Mouse (Mus musculus) cerebellum, postnatal 14 days (tissue): ENCODE results near the gene Col23a1.

ENCODE experiments used
- DNase-seq, 2 experiments: peaks; one replicate each; pipeline ENCODE4 v3.0.0; 2021; ENCODE audit warnings: mixed read lengths in 2 of 2

Col23a1 gene

DNA sequence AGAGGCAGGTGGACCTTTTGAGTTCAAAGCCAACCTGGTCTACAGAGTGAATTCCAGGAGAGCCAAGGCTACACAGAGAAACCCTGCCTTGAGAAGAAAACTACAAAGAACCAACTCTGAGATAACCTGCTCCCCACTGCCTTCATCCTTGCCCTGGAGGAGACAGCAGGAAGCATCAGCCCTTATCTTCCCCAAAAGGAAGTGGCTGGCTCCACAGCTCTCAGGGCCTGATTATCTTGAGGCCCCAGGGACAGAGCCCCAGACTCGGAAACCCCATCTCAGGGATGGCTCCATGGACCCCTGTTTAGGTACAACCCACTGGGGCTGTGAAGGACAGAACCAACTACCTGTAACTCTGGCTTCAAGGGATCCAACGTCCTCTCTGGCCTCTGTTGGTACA, 254.7 kb downstream of the Col23a1 start:
- DNase-seq, result no peak

DNA sequence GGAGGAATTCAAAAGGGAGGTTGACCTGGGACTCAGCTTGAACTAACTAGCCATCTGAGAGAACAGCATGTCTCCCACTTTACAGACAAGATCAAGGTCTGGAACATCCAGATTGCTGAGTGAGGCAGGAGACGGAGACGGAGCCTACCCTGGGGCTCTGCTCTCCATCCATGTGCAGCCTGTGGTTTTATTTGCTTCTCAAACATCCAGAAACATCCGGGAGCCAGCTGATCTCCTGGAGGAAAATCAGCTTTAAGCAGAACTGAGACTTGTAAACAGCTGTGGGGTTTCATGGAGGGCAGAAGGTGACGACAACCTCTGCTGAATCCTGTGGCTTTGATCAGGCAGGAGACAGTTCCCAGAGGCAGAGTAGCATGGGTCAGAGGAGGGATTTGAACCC, 256.1 kb downstream of the Col23a1 start:
- no peak for DNase-seq

DNA sequence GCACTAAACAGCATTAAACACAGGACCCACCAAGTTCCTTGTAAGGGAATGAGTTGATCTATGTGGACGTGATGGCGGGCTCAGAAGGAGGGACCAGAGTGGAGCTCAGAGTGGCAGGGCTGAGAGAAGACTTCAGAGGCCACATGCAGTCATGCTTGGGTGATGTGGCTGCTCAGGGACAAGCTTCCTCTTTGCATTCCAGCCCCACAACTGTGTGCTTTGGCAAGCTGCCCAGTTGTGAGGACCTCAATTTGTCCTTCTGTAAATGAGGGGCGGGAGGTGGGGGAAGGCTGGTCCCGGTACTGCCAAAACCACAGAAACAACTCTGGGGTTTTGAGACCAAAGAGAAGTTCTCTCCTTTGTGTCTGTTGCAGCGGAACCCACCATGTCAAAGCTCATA, 261.5 kb downstream of the Col23a1 start:
- DNase-seq, result no peak

DNA sequence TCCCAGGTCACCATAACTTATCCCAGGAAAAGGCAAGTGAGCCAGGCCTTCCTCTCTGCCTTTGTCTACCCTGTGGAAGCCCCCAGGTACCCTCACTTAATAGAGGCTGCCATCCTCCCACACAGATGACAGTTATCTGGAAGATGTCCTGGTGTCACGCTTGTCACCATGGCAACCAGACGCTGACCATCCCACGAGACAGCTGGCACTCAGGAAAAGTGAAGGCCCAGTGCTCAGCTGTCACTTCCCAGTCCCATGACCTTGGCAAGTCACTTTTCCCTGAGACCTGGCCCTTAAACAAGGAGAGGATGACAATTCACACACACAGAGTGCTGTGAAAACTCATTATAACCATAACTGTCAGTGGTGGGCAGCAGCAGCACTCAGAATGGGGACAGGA, 262.4 kb downstream of the Col23a1 start:
- DNase-seq, result peak in 1 of 2 experiments; percentile 23

DNA sequence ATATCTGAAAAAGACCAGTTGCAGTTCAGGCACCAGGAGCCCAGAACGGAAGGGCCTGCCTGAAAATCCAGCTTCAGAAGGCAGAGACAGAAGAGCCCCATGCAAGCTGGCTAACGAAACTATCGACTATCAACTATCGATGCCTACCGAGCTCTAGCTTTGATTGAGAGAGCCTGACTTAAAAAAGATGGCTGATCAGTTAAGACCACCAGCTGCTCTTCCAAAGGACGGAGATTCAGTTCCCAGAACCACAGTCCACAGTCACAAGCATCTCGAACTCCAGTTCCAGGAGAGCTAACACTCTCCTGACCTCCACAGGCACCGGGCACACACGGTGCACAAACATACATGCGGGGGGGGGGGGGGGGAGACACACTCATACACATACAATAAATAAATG, 264.9 kb downstream of the Col23a1 start:
- no peak for DNase-seq

DNA sequence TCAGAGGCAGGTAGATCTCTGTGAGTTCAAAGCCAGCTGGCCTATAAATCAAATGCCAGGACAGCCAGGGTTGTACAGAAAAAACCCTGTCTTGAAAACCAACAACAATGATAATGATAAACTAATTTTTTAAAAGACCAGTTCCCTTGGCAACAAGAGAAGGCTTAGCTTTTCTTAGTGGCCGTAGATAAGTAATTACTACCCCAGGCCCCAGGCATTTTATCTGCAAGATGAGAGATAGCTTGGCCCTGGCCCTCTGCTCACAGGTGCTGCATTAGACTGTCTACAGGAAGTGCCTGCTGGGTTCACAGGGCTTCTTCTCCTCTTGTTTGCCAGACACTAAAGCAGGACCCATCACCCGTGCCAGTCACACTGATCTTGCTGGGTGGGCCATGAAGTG, 265.3 kb downstream of the Col23a1 start:
- no peak for DNase-seq

DNA sequence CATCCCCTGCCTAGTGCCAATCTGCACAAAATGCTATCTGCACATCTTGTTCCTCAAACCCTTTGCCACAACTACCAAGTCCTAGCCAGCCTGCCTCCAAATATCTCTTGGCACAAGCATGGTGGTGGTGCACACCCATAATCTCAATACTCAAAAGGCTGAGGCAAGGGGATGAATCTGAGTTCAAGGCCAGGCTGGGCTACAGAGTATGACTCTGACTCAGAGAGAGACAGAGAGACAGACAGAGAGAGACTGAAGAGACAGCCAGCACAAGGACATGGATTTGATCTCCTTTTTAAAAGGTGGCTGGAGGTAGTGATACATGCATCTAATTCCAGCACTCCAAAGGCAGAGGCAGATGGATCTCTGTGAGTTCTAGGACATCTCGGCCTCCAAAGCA, 273.6 kb downstream of the Col23a1 start:
- DNase-seq, result no peak

DNA sequence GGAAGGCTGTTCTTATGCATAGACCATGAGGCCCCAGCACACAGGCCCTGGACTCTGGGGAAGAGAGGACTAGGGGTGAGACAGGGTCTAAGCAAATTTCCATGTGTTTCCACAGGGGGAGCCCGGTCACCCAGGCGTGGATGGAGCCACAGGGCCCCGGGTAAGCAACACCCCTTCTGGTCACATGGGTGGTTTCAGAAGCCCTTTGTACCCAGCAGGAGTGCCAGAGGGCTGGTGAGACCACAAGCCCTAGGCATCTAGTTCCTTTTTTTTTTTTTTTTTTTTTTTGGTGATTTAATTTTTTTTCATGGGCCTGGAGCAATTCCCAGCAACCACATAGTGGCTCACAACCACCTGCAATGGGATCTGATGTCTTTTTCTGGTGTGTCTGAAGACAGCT, 275.3 kb downstream of the Col23a1 start:
- no peak for DNase-seq

DNA sequence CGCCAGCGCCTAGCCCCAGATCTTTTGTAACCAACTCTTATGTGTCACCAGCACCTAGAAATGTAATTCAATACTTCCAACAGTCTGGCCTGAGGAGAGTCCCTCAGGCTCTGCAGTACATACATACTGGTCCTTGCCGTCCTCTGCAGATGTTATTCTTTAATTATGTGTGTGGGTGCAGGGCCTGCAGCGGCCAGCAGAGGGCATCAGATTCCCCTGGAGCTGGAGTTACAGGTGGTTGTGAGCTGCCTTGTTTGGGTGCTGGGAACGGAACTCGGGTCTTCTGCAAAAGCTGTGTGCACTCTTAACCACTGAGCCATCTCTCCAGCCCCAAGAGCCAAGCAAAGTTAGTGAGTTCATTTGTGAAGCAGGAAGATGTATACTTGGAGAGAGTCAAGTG, 276.2 kb downstream of the Col23a1 start:
- no peak for DNase-seq

DNA sequence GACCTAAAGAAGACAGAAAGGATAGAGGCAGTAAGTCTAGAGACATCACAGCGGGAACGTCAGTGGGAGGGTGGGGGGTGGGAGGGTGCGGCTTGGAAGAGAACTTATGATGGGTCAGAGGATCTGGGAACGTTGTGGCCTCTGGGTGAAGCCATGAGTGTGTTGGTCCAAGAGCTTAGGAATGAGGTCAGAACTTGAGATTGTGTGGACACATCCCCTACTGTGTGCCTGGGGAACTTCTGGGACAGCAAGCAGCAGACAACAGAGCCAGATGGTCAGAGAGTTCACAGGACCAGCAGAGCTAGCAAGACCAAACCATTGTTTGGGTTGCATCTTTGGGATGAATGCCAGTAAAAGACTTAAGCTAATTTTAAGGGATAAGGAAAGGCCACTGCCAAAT, 279.1 kb downstream of the Col23a1 start:
- DNase-seq, result no peak

DNA sequence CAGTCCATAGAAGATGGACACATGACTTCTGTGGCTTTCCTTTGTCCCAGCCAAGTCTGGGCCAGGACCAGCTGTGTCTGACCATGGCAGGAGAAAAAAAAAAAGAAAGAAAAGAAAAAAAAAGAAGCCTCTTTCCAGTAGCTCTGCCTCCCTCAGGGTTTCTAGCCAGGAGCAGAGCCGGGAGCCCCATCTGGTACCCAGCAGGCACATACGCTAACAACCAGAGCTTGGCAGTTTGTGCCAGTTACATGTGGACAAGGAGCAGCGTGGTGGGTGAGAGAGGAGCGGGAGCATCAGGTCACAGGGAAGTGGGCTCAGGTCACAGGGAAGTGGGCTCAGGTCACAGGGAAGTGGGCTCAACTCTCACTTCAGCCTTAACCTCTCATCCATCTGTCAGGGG, 286.7 kb downstream of the Col23a1 start:
- peak; percentile 38 to 41 for DNase-seq

DNA sequence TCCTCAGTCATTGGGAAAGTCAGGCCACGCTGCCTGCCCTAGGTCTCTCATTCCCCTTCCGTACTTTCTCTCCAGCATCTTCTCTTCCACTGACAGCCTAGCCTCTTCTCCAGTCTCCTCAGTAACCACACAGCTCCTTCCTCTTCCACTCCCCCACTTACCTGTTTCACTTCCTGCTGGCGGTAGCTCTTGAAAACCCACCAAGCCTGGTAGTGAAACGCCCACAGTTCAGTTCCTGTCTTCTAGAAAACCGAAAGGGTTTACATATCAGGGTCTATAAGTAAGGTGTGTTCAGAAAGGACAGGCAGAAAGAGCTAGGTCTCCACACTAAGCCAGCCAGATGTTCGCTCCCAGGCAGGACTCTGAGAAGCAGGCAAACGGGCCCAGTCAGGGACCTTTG, 287.9 kb downstream of the Col23a1 start:
- no peak for DNase-seq

DNA sequence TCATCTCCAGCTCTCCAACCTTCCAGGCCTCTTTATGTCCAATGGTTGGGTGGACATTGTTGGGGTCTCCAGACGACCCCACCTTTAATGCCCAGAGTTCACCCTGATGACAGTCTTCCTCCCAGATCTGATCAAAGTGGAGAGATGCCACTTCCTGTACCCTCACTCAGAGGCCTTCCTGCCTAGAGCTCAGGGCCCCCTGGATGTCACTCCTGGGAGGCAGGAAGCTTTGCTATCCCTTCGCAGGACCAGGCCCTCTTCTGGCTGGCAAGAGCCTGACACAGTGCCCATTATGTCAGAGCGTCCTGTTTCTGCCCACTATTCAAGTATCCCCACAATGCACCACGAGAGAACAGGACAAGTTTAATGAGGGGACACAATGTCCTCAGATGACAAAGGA, 289.3 kb downstream of the Col23a1 start:
- no peak for DNase-seq

DNA sequence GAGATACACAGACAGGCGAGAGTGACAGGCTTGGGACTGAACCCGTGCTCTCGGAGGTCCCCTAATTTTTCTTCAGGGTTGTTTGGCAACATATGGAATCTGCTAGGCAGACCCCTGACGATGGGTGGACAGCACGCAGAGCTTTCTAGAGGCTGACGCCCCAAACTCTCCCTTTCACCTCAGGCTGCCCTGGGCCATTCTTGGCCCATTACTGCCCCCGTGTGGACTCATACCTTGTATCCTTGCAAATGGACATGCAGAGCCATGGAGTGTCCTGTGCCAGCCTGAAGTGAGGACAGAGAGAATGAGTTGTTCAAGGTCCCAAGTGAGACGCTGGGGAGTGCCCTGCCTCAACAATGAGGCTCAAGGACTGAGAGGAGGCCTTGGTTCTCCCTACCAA, 293.0 kb downstream of the Col23a1 start:
- peak; percentile 81 to 88 for DNase-seq

DNA sequence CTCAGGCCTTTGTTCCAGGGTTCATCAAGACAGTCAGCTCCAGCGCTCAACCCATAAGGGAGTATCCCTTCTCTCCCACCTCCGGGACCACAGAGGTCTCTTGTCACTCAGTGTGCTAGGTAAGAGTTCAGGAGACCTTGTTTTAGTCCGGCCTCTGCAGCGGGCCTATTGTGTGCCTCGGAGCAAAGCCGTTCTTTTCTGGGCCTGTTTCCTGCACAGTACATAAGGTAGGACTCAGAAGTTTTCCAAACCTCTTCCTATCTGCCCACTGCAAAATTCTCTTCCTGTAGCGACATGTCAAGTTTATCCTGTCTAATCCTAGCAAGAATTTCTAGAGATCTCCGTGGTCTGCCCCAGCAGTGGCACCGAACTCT, 294.3 kb downstream of the Col23a1 start:
- DNase-seq, result peak in 1 of 2 experiments; percentile 36

DNA sequence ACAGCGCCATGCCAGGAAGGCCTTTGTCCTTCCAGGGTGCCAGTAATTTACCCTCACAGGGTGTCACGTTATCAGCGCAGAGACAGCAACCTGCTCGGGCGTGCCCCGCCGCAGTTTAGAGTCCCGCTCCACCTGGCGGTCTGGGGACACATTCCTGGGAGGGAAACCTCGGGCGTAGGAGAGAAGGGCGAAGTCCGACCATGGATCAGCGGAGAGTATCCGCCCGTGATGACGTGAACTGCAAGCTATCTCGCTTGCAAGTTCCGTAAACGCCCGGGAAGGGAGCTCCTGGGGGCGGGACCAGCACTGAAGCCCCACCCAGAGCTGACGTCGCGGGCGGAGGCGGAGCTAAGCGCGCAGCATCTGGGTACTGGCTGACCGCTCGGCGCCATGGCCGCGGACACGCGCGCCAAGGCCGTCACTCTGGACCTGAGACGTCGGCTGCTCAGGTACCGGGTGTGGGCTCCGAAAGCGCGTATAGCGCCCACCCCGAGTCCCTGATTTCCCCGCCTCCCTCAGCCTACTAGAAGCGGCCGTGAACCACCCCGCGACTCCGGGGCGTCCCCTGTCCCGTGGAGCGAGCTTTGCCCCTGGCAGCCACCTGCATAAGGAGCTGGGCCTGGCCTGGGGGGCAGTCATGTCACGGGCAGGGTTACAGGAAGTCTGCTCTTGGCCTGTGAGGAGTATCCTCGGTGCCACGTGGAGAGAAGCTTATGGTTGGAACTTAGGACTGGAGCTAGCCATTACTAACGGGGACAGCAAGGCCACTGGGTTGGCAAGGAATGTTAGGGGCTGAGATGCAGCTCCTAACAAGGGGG, 294.9 kb downstream of the Col23a1 start, which contains the start of gene Phykpl:
Gene Phykpl, plus strand, starts transcription at position 327 of the 818 bp plus-strand sequence.
- DNase-seq, result peak; percentile 96 to 98

DNA sequence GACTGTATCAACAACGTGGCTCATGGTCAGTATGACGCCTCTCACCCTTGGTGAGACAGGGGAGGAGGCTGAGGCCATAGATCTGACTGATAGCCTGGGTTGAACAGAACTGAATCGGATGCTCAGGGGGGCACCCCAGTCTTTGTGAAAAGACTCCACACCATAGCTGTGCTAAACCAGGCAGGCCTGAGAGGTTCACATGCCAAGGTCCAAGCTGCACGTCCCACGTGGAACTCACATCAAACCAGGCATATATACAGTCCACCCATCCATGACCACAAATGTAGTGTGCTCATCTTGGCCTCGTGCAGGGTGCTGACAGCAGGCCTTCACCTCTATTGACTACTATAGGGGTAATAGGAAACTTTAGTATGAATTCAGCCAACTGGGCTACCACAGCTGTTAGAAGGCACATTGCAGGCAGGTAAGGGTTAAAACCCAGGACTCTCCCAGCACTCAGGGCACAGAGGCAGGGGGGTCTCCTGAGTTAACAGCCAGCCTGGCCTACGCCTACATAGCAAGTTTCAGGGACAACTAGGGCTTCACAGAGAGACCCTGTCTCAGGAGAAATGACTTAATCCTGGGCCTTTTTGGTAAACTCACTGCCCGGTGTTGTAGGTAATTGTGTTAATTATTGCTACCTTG, 296.0 kb downstream of the Col23a1 start:
- no peak for DNase-seq

DNA sequence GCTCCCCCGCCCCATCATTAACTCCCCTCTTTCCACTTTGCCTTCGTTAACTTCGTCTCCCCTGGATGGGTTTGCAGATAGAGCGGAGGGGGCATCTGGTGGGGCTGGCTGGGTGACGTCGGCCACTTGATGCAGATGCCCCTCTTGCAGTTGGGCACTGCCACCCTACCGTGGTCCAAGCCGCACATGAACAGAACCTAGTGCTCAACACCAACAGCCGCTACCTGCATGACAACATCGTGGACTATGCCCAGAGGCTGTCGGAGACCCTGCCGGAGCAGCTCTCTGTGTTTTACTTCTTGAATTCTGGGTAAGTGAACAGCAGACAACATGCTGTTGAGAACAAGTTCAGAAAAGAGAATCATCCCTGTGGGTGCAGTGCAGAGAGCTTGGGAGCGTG, 296.7 kb downstream of the Col23a1 start:
- no peak for DNase-seq

DNA sequence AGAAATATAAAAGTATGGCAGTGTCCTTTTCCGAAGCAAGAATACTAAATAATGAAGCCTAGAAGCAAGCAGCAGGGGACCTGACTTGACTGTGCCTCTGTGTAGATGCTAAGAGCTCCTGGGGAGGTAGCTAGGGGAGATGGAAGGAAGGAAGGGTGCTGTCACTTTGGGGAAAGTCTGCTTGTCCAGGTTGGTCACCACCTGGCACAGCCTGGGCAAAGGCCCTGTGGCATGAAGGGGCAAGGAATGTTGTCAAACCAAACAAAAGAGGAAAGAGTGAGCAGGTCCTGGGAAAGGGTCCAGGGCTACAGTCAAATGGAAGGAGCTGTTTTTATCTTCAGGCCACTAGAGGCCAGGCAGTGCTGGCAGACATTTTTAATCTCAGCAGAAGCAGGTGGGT, 297.3 kb downstream of the Col23a1 start:
- DNase-seq, result no peak

DNA sequence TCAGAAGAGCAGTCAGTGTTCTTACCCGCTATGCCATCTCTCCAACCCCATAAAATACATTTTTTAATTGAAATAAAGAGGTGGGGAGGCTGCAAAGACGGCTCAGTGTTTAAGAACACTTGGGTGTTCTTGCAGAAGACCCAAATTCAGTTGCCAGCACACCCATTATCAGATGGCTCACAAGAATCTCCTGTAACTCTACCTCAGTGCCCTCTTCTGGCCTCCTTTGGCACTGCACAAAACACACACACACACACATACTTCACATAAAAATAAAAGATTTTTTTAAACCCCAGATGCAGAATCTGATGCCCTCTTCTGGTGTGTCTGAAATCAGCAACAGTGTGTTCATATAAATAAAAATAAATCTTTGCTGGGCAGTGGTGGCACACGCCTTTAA, 299.1 kb downstream of the Col23a1 start:
- no peak for DNase-seq

DNA sequence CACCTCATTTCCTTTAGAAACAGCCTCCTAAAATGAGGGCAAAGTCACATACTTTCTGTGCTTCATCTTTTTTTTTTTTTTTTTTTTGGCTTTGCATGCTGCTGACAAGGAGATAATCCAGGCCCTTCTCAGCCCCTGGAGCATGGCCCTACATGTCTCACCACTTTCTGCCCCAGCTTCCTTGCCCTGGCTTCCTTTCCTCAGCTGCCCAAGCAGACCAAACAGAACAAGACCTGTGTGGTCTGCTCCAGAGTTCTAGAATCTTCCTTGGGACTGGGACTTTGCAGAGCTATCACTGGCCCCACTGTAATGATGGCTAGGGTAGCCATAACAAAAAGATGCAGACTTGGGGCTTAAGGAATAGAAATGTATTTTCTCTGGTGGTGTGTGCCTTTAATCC, 300.3 kb downstream of the Col23a1 start:
- no peak for DNase-seq

DNA sequence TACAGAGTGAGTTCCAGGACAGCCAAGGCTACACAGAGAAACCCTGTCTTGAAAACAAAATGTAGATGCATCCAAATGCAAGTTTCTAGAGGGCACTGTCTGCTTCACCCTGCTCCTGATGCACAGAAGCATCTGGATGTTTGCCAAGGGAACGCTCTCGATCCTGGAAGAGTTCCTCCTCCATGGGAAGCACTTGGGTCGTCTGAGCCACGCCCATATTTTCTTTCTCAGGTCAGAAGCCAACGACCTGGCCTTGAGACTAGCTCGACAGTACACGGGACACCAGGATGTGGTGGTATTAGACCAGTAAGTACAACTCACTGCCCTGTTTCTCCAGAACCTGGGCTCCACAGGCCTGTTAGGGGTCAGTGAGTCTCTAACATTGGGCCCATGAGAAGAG, 301.4 kb downstream of the Col23a1 start:
- no peak for DNase-seq

DNA sequence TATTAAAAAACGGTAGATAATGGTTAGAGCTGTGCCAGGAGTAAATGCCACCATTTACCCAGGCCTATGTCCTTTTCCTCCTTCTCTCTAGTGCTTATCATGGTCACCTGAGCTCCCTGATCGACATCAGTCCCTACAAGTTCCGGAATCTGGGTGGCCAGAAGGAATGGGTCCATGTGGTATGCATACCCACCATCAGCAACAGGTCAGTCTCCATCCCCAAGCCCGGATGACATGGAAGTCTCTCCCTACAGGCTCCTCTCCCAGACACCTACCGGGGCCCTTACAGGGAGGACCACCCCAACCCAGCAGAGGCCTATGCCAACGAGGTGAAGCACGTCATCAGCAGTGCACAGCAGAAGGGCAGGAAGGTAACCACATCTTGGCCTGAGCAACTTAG, 302.2 kb downstream of the Col23a1 start:
- DNase-seq, result no peak

DNA sequence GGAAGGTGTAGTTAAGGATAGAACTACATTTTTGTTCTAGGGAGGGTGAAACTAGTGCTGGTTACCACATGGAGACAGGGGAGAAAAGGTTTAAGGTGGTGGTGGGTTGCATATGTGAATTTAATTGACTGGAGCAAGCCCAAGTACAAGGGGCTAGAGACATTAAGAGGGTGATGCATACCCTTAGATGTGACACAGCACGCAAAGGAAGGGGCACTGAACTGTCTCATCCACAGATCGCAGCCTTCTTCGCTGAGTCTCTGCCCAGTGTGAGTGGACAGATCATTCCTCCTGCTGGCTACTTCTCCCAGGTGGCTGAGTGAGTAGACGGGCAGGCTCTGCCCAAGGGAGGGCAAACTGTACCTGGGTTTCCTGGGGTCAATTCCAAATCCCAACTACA, 303.6 kb downstream of the Col23a1 start:
- no peak for DNase-seq

DNA sequence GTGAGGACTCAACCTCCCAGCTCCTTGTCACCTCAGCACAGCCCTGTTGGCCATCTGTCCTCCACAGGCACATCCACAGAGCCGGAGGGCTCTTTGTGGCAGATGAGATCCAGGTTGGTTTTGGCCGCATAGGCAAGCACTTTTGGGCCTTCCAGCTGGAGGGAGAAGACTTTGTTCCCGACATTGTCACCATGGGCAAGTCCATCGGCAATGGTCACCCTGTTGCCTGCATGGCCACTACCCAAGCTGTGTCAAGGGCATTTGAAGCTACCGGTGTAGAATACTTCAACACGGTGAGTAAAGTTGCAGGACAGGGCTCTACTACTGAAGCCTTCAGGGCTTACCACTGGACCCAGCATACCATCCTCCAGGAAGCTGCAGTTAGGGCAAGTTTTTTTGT, 304.1 kb downstream of the Col23a1 start:
- no peak for DNase-seq
